Mouse (Mus musculus) kidney, adult 11 months (tissue): ENCODE measurements at regions not wholly inside any gene's neighbourhood (a gene's known extent, or its start where the extent isn't known, plus 50 kb on each side); places are given as distances from the start of the nearest gene placed in this dataset.
A peak's percentile ranks its signal among the peaks of the same experiment; 100 is the strongest.
"Not testable (repeated sequence)": the region's sequence is repeated elsewhere in the genome, so short reads cannot be mapped to it uniquely, and the experiment has no call there.

Source experiments
- DNase-seq: peaks from one replicate; pipeline ENCODE4 v3.0.0; 2022

- DNase-seq, result no peak
Observed at GRCm38 (mm10) chr13:89375526-89376474, 163.8 kb upstream of the Hapln1 start.

- DNase-seq, result no peak
Observed at GRCm38 (mm10) chr13:89378365-89378764, 161.2 kb upstream of the Hapln1 start.

GRCm38 (mm10) chr13:89383619-89384190 is 155.9 kb upstream of the Hapln1 start:
- not testable (repeated sequence) for DNase-seq

GRCm38 (mm10) chr13:89384598-89385145 is 154.9 kb upstream of the Hapln1 start:
- DNase-seq, result no peak

- no peak for DNase-seq
Observed at GRCm38 (mm10) chr13:89387416-89387815, 152.2 kb upstream of the Hapln1 start.

GRCm38 (mm10) chr13:89389149-89389548 is 150.4 kb upstream of the Hapln1 start:
- DNase-seq, result no peak

- peak; percentile 2 for DNase-seq
Observed at GRCm38 (mm10) chr13:89394717-89395344, 144.8 kb upstream of the Hapln1 start.

- DNase-seq, result no peak
Observed at GRCm38 (mm10) chr13:89395851-89396250, 143.7 kb upstream of the Hapln1 start.

- DNase-seq, result no peak
Observed at GRCm38 (mm10) chr13:89401084-89401671, 138.4 kb upstream of the Hapln1 start.

- DNase-seq, result no peak
Observed at GRCm38 (mm10) chr13:89410504-89410903, 129.1 kb upstream of the Hapln1 start.

- DNase-seq, result no peak
Observed at GRCm38 (mm10) chr13:89412768-89413487, 126.7 kb upstream of the Hapln1 start.

GRCm38 (mm10) chr13:89418804-89419203 is 120.8 kb upstream of the Hapln1 start:
- DNase-seq, result no peak

- DNase-seq, result no peak
Observed at GRCm38 (mm10) chr13:89421833-89422232, 117.8 kb upstream of the Hapln1 start.

GRCm38 (mm10) chr13:89423491-89423890 is 116.1 kb upstream of the Hapln1 start:
- no peak for DNase-seq

GRCm38 (mm10) chr13:89428272-89429071 is 111.1 kb upstream of the Hapln1 start:
- DNase-seq, result no peak

- no peak for DNase-seq
Observed at GRCm38 (mm10) chr13:89444847-89445246, 94.7 kb upstream of the Hapln1 start.

- DNase-seq, result no peak
Observed at GRCm38 (mm10) chr13:89453819-89454218, 85.8 kb upstream of the Hapln1 start.

GRCm38 (mm10) chr13:89454249-89455018 is 85.2 kb upstream of the Hapln1 start:
- no peak for DNase-seq

GRCm38 (mm10) chr13:89463746-89464145 is 75.8 kb upstream of the Hapln1 start:
- no peak for DNase-seq
